Mouse (Mus musculus): Measurements from ENCODE around the gene Ehbp1l1. TPM values are rescaled to one million over a fixed set of nuclear protein-coding genes. Genes with fewer than 3 reads are reported as not detected.

Ehbp1l1 gene
- polyA plus RNA-seq, 1 experiment from 2014 or later: 10.8 TPM

DNA sequence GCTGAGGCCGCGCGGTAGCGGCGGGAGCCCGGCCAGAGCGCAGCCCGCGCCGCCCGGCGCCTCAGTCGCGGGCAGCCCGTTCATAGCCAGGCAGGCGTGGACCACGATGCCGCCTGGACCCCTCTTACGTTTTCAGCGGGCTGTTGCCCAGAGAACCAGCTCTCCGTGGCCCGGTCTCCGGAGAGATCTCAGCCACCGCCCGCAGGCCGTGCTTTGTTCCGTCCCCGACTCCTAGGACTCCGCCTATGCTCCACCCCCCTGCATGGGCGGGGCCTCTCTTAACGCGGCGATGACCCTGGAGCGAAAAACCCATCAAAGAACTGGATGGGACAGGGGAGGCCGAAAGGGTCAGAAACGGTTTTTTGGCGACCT, 3.3 kb upstream of the Ehbp1l1 start, which contains the start of gene Fam89b:
TSS of gene Fam89b (minus strand) at position 210 of the 372 bp plus-strand sequence.
- H3K9ac ChIP-seq: peak within 1 kb of the TSS; percentile 93
- 1% methylated on average over 36 of the region's 37 CpGs for WGBS
- peaks cover 65% of the 10 kb centered on the region for H3K4me1 ChIP-seq
- no peaks in the 10 kb centered on the region; the same call in none of the 2 replicates for H3K27me3 ChIP-seq
- ATAC-seq (ENCODE audit: low FRiP score): peak; percentile 83
- peak within 1 kb of the TSS; percentile 98 for H3K4me2 ChIP-seq (replicated peaks)
- H3K4me3 ChIP-seq: peak within 1 kb of the TSS; percentile 79
- H3K9me3 ChIP-seq (replicated peaks): no peaks in the 10 kb centered on the region
- peak within 1 kb of the TSS; percentile 91 for H3K27ac ChIP-seq
- peaks cover 17% of the 10 kb centered on the region for H3K36me3 ChIP-seq

DNA sequence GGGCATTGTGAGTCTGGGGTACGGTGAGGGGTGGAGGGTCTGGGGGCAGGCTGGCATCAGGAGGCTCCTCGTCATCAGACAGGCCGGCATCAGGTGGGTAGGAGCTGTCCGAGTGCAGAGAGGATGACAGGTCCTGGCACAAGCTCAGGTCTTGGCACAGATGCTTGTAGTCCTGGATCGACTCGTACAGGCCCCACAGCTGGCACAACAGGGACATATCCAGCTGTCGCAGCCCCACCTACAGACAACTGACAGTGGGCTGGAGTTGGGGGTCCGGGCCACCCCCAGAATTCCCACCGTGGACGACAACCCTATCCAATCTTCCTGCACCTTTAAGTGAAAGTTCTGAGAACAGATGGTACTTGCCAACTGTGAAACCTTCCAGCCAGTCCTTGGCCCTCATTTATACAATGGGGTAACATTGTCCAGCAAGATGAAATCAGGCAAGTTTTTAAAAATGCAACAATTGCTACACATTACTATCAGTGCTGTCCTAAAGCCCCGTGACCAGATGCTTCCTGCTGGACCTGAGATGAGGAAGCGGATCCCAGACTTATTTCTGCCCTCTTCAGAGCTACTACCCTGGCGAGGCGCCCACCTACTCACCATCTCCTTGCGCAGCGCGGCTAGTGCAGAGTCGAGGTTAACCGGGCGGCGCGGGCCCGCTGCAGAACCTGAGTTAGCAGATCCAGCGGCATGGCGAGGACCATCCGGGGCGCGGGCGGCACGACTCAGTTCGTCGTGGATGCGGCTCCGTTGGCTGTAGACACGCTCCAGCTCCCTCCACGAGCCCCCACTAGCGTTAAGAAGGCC, 2.7 kb upstream of the Ehbp1l1 start:
- peak overlapping the region; percentile 91 for H3K27ac ChIP-seq
- peak overlapping the region; percentile 93 for H3K9ac ChIP-seq
- WGBS: 9% methylated on average over 37 of the region's 37 CpGs
- peaks cover 69% of the 10 kb centered on the region for H3K4me1 ChIP-seq
- peak; percentile 48 for ATAC-seq (ENCODE audit: low FRiP score)
- no peaks in the 10 kb centered on the region; the same call in none of the 2 replicates for H3K27me3 ChIP-seq
- H3K9me3 ChIP-seq (replicated peaks): no peaks in the 10 kb centered on the region
- H3K4me3 ChIP-seq: peak overlapping the region; percentile 79
- H3K4me2 ChIP-seq (replicated peaks): peak overlapping the region; percentile 98
- peaks cover 21% of the 10 kb centered on the region for H3K36me3 ChIP-seq

DNA sequence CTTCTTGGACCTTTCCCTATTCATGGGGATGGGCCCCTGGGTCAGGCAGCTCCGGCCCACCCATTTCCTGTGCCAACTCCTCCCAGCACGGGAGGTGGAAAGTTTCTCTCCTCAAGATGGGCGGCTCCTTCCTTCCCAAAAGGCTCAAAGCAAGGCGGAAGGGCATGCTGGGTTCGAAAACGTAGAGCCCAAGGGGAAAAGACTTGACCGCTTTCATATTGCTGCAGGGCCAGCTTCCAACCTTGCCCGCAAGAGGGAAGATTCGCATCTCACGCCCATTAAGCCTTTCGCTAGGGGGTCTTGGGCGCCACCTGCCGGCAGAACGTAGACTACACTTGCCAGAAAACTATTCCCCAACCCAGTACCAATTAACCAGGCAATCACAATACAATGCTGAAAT, 1.6 kb upstream of the Ehbp1l1 start:
- H3K4me2 ChIP-seq (replicated peaks): peak overlapping the region; percentile 98
- peak overlapping the region; percentile 93 for H3K9ac ChIP-seq
- peaks cover 69% of the 10 kb centered on the region for H3K4me1 ChIP-seq
- peak; percentile 0; the same call in 1 of the 2 replicates for ATAC-seq (ENCODE audit: low FRiP score)
- no peaks in the 10 kb centered on the region for H3K9me3 ChIP-seq (replicated peaks)
- peak overlapping the region; percentile 79 for H3K4me3 ChIP-seq
- no peaks in the 10 kb centered on the region; the same call in 1 of the 2 replicates for H3K27me3 ChIP-seq
- 6% methylated on average over 14 of the region's 14 CpGs for WGBS
- H3K27ac ChIP-seq: peak overlapping the region; percentile 75; the same call in 1 of the 2 replicates
- H3K36me3 ChIP-seq: peaks cover 31% of the 10 kb centered on the region

DNA sequence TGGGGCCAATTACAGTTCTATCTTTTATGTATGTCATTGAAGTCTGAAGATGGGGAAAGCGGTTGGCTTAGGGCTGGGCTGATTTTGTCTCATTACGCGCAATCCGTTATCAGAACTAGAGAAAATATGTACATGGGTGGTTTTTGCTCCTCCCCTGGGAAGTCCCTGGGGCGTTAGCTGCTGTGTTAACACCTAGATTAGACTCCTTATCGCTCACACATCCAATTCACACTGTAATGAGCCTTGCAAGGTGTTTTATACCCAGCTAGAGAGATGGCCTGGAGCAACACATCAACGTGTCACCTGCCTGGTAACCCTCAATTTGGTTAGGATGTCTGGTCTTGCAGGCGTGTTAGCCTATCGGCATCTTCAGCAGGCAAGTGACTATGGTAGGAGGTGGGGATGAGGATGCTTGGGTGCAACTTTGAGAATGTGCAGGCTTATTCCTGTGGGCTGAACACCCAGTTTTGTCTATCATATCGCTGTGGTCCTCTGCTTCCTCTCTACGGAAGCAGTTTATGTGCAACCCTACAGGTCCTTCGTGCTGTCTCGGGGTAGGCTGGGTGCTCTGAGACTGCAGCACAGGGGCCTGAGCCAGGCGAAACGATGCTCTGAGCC, 953 bp upstream of the Ehbp1l1 start:
- ATAC-seq (ENCODE audit: low FRiP score): no peak
- Histone ChIP-seq H3K36me3 (peaks cover 37% of the 10 kb centered on the region), H3K27me3 (no peaks in the 10 kb centered on the region; the same call in 1 of the 2 replicates), H3K9ac (peak overlapping the region; percentile 93), H3K27ac (peak overlapping the region; percentile 32; the same call in 1 of the 2 replicates), H3K4me2 (replicated peaks) (peak overlapping the region; percentile 98), H3K4me3 (peak overlapping the region; percentile 79), H3K9me3 (replicated peaks) (no peaks in the 10 kb centered on the region), H3K4me1 (peaks cover 69% of the 10 kb centered on the region)
- 80% methylated on average over 15 of the region's 15 CpGs for WGBS

DNA sequence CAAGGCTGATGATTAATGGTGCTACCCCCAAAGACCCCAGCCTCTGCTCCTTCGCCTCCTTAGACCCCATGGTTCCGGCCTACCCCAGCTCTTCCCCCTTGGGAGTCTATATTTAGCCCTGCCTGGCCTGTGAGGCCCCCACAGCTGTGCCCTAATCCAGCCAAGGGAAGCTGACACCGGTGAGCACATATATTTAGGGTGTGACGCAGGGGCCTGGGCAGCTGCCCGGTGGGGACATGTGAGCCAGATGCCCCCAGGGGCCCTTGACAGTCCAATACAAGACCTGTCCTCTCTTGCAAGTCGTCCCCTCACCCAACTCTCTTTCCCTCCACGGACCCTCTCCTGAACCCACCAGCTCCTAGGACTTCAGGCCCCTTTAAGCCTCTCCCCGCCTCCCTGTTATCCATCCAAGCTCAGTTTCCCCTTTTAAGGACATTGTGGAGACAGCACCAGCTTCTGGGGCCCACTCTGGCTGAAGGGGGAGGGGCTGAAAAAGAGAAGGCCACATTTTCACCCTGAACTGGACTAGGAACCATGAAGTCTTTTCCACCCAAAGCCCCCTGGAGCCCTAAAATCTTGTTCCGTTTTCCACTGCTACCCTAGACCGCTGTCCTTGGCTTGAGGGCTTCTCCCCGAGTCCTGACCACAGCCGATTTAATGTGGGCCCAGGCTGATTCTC, 949 bp downstream of the Ehbp1l1 start:
- peaks cover 53% of the 10 kb centered on the region for H3K36me3 ChIP-seq
- H3K4me1 ChIP-seq: peaks cover 53% of the 10 kb centered on the region
- H3K27ac ChIP-seq: no peak overlapping the region
- H3K4me2 ChIP-seq (replicated peaks): peak overlapping the region; percentile 98
- peak overlapping the region; percentile 66 for H3K9ac ChIP-seq
- no peak for ATAC-seq (ENCODE audit: low FRiP score)
- no peaks in the 10 kb centered on the region; the same call in 1 of the 2 replicates for H3K27me3 ChIP-seq
- no peaks in the 10 kb centered on the region for H3K9me3 ChIP-seq (replicated peaks)
- peak overlapping the region; percentile 39 for H3K4me3 ChIP-seq
- WGBS: 74% methylated on average over 12 of the region's 12 CpGs

DNA sequence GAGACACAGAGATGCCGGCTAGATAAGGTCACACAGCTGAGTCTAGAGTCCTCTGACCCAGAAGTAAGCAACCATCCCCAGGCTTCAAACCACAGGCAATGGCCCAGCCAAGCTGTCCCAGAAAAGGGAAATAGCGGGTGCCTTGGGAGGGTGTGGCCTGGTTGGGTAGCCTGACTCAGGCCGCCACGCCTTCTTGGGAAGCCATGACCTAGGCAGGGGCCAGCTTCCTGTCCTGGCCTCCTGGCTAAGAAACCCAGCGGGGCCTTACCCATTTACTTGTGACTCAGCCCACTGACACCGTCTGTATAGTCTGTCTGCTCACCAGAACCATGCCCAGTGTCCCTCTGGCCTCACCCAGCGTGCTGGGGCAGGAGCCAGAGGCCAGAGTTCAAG, 1.6 kb downstream of the Ehbp1l1 start:
- Histone ChIP-seq H3K4me1 (peaks cover 47% of the 10 kb centered on the region), H3K27ac (no peak overlapping the region), H3K4me3 (0 out of 2 replicates have a peak overlapping the region, but pooled peaks have one; percentile 39), H3K9ac (no peak overlapping the region), H3K36me3 (peaks cover 59% of the 10 kb centered on the region), H3K9me3 (replicated peaks) (no peaks in the 10 kb centered on the region), H3K4me2 (replicated peaks) (peak overlapping the region; percentile 98), H3K27me3 (no peaks in the 10 kb centered on the region; the same call in 1 of the 2 replicates)
- ATAC-seq (ENCODE audit: low FRiP score): no peak
- 75% methylated on average over 7 of the region's 7 CpGs for WGBS

DNA sequence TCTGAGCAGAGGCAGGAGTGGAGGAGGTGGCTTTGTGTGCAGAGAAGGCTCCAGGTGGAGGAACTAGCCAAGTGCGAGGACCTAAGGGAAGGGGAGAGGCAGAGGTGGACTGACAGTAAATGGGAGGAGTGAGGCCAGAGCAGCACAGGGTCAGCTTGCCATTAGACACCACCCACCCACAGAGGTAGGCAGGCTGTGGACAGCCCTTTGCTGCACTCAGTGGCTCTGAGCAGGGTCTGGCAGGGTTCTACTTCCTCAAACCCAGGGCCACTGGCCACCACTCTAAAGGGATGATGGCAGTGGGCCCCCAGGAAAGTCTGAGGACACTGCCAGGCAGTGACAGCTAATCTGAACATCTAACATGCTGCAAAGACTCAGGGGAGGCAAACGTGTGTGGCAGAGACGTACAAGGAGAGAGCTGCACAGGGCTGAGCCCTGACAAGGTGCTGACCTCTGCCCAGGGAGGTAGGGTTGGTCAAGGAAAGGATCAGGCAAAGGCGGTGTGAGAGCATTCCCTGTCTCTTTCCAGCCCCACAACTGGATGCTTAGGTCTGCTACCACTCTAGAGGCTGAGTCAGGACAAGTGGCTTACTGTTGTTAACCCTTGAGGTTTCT, 2.1 kb downstream of the Ehbp1l1 start:
- ATAC-seq (ENCODE audit: low FRiP score): no peak
- H3K36me3 ChIP-seq: peaks cover 64% of the 10 kb centered on the region
- peaks cover 47% of the 10 kb centered on the region for H3K4me1 ChIP-seq
- 78% methylated on average over 4 of the region's 4 CpGs for WGBS
- H3K27ac ChIP-seq: no peak overlapping the region
- no peaks in the 10 kb centered on the region for H3K9me3 ChIP-seq (replicated peaks)
- peak overlapping the region; percentile 98 for H3K4me2 ChIP-seq (replicated peaks)
- no peaks in the 10 kb centered on the region; the same call in 1 of the 2 replicates for H3K27me3 ChIP-seq
- no peak overlapping the region for H3K4me3 ChIP-seq
- no peak overlapping the region for H3K9ac ChIP-seq

DNA sequence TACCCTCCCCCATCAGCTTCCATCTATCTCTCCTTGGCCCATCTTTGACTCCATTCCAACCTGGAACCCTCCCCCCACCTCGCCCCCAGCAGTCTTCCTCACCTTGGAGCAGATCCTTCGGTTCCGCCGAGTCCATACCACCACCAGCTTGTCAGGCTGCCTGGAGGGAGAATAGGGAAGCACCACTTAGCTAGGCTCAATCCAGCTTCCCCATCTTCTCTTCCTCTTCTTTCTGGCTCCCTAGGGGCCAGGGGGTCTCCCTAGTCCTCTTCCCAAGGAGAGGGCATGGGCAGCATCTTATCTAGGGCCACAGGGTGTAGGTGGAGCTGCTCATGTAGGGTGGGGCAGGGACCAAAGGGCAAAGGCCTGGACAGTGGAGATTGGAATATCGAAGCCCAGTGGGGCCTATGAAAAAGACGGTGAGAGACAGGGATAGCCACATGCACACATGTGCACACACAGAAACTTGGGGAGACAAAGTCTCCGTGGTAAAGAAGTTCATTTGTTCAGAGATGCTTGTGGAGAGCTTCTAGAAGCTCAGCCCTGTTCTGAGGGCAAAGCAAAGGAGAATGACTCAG, 3.2 kb downstream of the Ehbp1l1 start:
- no peak for ATAC-seq (ENCODE audit: low FRiP score)
- H3K4me3 ChIP-seq: no peak overlapping the region
- no peak overlapping the region for H3K9ac ChIP-seq
- no peaks in the 10 kb centered on the region; the same call in 1 of the 2 replicates for H3K27me3 ChIP-seq
- H3K27ac ChIP-seq: no peak overlapping the region
- 91% methylated on average over 7 of the region's 7 CpGs for WGBS
- H3K9me3 ChIP-seq (replicated peaks): no peaks in the 10 kb centered on the region
- H3K4me2 ChIP-seq (replicated peaks): no peak overlapping the region
- H3K4me1 ChIP-seq: peaks cover 38% of the 10 kb centered on the region
- H3K36me3 ChIP-seq: peaks cover 73% of the 10 kb centered on the region

DNA sequence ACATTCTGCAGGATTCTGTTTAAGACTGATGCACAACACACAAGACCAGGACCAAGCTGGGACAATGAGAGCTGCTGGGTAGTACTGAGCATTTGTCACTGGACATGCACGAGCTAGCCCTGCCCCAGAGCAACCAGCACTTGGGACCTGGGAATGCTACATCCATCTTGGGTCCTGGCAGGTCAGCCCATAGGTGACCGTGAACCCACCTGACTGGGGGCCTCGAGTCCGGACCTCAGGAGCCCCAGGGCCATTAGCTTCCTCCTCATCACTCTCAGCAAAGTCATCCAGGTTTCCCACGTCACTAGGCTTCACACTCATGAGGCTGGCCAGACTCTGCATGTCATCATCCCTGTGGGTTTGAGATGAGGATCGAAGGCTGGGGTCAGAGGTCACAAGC, 4.9 kb downstream of the Ehbp1l1 start:
- Histone ChIP-seq H3K4me1 (peaks cover 36% of the 10 kb centered on the region), H3K9ac (no peak overlapping the region), H3K4me3 (no peak overlapping the region), H3K9me3 (replicated peaks) (no peaks in the 10 kb centered on the region), H3K4me2 (replicated peaks) (no peak overlapping the region), H3K36me3 (peaks cover 75% of the 10 kb centered on the region), H3K27ac (no peak overlapping the region), H3K27me3 (no peaks in the 10 kb centered on the region; the same call in 1 of the 2 replicates)
- no peak for ATAC-seq (ENCODE audit: low FRiP score)
- 90% methylated on average over 6 of the region's 6 CpGs for WGBS

DNA sequence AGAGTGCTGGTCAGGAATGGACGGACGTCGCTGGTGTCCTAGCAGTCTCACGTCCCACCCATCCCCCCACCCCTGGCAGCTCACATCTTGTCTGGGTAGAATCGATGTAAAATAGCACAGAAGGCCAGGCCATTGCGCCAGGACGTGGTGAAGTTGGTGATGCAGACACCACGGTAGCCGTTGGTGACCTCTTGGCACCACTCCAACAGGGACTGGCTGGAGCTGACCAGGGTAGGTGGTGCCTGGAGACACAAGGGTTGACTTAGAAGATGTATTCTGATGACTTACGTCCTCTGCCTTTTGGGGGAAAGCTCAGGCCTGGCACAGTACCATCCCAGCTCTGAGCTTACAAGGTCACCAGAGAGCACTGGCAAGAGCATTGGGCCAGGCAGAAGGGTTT, 9.2 kb downstream of the Ehbp1l1 start:
- Histone ChIP-seq H3K27me3 (no peaks in the 10 kb centered on the region; the same call in 1 of the 2 replicates), H3K9ac (no peak overlapping the region), H3K9me3 (replicated peaks) (no peaks in the 10 kb centered on the region), H3K4me1 (peaks cover 35% of the 10 kb centered on the region), H3K27ac (no peak overlapping the region), H3K36me3 (peaks cover 69% of the 10 kb centered on the region), H3K4me3 (no peak overlapping the region), H3K4me2 (replicated peaks) (no peak overlapping the region)
- ATAC-seq (ENCODE audit: low FRiP score): 0 out of 2 replicates have a peak, but pooled peaks have one; percentile 7
- 59% methylated on average over 10 of the region's 10 CpGs for WGBS
